Mouse (Mus musculus): Measurements from ENCODE around the gene Akap8l.

- TF ChIP-seq POLR2A (IDR thresholded peaks at IDR 0.05; ENCODE audit: borderline replicate concordance, extremely low read depth, low read depth, low read length): no peak
- no peak for TF ChIP-seq CTCF (IDR thresholded peaks at IDR 0.05; ENCODE audit: insufficient read depth, low read length)
These were observed 3.8 kb upstream of the Akap8l start for GRCm38 (mm10) chr17:32354211-32354610.
